Mouse (Mus musculus): ENCODE data around the gene Adgrg5.
A peak's percentile ranks its signal among the peaks of the same experiment; 100 is the strongest.

Adgrg5 gene

DNA sequence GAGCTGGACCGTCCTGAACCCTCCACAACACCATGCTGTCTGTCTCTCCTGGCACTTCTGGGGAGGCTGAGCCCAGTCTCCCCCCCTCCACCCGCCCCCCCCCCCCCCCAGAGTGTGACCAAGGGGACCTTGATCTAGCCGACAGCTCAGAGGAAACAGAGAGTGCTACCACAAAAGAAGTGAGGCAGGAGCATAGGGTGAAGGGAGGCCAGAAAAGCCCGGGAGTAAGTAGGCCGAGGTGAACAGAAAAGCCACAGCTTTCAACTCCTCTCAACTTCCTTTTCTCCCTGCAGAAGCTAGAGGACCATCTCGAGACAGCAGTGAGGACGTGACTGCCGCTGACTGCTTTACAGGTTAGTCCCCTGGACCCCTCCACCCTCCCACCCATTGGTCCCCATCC lies at the start of gene Adgrg5:
TSS of gene Adgrg5 (plus strand) at position 290 of the 400 bp plus-strand sequence.
- DNase-seq (ENCODE audit: low read depth in 1 of 2, low spot score in 2 of 2) = no peak

DNA sequence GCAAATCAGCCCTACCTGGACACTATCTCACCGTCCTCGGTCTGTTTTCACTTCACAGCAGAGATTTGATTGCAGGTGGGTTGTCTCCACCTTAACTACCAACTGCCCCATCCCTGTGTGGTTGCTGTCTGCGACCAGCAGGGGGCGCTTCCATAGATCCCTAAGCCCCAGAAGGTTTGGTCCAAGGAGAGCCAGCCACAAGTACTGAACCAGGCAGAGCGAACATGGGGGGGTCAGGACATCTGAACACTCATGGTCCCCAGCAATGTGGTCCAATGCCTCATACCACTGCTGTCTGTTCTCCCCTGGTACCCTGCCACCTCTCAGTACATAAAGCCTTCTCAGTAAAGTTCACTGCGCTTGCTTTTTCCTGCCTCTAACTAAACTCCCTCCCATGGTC lies 49.1 kb upstream of the Adgrg5 start:
- peak in 1 of 2 experiments; percentile 40 for DNase-seq (ENCODE audit: low read depth in 1 of 2, low spot score in 2 of 2)

DNA sequence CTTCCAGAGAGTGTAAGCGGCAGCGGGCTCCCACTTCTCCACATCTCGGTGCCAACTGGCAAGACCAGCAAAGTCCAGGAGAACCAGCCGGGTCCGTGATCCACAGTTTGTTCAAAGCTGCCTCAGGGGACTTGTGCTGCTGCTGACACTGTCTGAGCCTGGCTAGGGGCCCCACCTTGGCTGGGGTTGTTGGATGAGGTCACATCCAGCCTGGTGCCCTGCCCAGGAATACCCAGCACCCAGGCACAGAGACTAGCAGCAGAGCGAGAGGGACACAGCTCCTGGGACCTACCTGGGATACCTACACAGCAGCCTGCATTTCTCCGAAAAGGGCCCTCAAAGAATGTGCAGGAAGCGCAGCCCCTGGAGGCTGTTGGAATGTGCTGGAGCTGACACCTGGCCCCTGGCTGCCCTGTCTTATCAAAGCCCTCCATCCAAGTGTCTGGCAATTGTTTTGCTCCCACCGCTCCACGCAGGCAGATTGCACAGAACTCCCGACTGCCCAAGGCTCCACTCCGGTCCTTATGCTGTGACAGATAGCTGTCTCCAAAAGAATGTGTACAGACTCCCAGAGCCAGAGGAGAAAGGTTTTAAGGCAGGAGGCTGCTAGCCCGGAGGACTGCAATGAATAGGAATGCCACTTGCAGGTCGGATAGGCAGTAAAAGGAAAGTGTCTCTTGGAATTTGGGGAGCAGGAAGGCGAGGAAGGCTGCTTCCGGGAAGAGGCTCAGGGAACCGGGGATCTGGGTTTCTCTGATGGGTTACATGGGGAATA lies 48.2 kb upstream of the Adgrg5 start:
- DNase-seq (ENCODE audit: low read depth in 1 of 2, low spot score in 2 of 2) = no peak

DNA sequence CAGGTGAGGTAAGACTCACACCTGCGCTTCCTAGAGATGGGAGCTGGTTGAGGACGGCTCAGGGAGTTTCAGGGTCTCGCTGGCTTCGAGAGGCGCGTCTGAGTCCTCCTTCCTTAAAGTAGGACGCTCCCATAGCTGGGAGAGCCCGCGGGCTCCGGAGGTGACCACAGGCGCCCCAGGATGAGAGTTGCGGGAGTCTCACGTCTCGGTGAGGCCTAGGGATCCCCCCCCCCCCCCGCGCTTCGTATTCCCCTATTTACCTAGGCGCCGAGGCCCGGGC lies 47.7 kb upstream of the Adgrg5 start:
- DNase-seq (ENCODE audit: low read depth in 1 of 2, low spot score in 2 of 2) = no peak

DNA sequence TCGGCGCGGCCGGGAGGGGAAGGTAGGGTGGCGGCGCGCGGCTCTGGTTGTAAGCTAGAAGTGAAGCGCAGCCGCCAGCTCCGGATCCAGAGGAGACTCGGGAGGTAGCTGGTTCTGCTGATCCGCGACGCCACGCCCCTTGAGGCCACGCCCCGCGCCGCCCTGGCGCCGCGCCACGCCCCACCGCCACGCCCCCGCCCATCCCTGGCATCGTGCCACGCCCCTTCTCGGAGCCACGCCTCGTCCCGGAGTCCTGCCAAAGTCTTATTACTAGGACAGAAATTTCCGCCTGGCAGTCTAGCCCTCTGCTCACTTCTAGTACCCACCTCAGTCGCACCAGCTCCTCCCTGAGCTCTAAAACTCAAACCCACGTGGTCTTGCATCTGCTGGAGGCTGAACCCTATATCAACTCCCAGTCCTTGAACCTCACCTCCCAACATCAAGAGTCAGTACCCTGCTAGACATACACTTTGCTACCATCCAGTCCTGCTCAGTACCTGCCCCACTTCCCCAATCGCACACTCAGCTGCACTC lies 47.2 kb upstream of the Adgrg5 start, which contains the start of gene Dok4:
TSS of gene Dok4 (minus strand) at position 134 of the 534 bp plus-strand sequence.
- peak; percentile 22 to 37 for DNase-seq (ENCODE audit: low read depth in 1 of 2, low spot score in 2 of 2)

DNA sequence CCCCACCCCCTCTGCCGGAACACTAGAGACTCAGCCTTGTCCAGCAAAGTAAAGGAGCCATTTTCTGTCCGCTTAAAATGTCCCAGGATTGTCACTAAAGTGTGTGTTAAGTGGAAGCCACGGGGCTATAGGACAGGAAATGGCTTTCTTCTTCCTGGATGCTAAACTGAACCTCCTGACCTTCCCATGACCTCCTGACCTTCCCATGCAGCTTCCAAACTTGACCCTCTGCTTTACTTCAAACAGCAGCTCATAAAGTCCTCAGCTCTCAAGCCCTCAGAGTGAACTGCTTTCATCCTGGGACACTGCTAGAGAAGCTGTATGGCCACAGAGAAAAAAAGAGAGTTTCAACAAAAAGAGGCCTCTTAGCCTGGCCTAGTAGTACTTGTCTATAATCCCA lies 46.7 kb upstream of the Adgrg5 start:
- no peak for DNase-seq (ENCODE audit: low read depth in 1 of 2, low spot score in 2 of 2)

DNA sequence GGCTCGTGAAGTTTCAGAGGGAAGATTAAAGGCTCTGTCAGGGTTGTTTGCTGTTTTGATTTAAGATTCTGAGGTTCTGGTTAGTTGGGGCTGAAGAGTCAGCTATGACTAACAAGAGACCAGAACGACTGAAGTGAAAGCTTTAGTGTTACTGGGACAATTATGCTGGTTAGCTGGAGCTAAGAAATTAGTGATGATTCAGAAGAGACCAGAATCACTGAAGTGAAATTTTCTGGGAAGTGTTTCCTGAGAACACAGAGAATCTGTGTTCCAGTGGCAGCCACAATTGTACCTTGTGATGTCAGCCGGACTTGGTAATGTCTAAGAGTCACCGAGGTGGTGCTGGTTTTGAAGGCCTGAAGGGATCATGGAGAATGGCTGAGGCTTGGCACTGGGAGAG lies 42.8 kb upstream of the Adgrg5 start:
- no peak for DNase-seq (ENCODE audit: low read depth in 1 of 2, low spot score in 2 of 2)

DNA sequence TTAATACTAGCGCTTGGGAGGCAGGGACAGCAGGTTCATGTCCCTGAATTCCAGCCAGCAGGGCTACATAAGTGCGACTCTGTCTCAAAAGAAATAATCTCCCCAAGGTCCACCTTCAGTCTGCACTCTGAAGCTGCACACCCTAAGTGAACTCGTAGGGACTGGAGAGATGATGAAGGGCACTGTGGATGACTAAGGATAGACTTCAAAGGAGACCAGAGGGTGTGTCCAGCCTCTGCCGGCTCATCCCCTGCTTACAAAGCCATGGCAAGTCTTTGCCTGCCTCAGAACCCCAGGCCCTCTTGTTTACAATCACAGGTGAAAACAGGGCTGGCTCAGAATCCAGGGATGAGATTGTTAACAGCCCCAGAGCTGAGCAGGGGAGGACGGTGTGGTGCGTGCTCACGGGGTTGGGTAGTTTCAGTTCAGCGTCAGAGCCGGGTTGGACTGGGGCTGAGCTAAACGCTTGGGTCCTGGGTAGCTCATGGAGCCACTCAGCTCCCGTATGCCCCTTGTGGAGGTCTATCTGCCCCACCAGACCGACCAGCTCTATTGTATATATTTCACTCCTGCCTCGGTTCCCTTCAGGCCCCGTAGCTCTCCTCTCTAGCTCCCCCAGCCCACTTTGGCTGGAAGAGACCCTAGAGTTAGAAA lies 35.0 kb upstream of the Adgrg5 start:
- no peak for DNase-seq (ENCODE audit: low read depth in 1 of 2, low spot score in 2 of 2)

DNA sequence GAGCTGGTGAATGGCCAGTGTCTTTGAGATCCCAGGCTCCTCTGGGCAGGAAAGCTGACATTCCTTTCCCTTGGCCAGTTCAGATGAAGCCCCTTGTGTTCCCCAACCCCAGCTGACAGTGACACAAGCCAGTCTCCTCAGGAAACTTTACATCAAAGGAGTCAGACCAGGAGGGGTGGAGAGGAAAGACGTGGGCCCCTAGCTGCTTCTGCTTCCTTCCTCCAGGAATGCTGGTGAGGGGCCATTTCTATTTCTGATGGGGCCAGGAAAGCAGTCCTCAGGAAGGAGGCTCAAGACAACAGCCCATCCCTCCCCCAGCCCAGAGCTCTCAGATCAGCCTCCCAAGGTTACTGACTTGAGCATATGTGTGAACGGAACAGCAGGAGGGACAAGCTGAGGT lies 30.6 kb upstream of the Adgrg5 start:
- DNase-seq (ENCODE audit: low read depth in 1 of 2, low spot score in 2 of 2) = no peak

DNA sequence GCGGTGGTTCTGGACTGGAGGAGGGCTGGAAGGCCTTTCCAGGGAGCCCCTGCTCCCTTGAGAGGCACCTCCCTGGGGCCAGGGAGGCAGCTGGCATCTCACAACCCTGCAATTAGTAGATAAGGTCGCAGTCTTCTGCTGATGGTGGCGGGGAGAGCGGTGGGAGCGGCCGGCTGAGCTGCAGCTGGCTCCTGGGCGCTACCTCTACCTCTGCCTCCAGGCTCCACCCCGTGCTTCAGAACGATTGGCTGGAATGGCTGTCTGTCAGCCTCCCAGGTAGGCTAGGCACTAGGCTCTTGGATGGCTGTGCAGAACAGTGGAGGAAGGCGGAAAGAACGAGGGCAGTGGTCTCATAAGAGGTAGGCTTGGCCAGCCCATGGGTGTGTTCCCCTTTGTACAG lies 24.2 kb upstream of the Adgrg5 start:
- no peak for DNase-seq (ENCODE audit: low read depth in 1 of 2, low spot score in 2 of 2)

DNA sequence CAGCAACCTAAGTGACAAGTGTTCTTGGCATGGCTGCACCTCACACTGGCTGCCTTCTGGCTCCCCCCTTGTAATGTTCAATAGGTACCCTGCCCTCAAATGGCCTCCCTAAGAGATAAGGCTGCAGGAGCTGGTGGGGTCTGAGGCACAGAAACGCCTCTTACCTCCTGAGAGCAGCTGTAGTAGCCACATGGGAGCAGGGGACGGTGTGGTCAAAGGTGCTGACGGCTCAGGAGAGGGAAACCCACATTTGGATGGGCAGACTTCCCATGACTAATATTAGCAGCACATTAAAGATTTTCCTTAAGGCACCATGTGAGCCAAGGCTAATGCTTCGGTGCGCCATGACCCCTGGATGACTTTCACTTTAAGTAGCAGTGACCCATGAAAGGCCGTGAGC lies 22.9 kb upstream of the Adgrg5 start:
- no peak for DNase-seq (ENCODE audit: low read depth in 1 of 2, low spot score in 2 of 2)

DNA sequence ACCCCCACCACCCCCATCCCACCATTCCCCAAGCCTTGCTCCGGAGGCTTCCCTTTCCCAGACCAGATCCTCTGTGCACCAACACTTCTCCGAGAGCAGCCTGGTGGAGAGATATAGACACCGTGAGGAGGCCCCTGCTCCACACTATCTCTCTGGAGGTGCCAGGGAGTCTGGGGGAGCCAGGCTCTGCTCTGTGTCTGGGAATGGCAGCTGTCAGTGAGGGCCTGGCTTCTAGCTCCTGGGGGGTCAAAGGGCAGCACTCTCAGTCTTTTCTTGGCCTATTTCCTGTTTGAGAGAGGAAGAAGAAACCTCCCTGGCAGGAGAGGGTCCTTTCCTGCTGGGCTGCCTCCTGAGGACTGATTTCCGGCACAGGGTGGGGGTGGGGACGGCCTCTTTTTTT lies 22.5 kb upstream of the Adgrg5 start:
- no peak for DNase-seq (ENCODE audit: low read depth in 1 of 2, low spot score in 2 of 2)

DNA sequence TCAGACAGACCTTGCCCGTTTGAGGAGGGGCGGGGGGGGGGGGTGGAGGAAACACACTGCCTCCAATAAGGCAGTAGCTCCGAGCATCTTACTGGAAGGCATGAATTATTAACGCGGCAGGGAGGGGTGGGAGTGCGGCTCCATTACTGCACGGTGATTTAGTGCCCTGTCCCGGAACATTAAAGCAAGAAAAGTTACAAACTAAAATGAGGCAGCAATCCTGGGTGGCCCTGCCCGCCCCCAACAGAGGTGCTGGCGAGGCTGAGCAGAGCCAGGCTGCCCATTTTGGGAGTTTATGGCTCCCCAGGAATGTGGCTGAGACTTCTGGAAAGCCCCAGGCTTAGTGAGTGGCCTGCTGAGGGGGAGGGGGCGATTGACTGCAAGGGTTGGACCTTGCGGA lies 19.8 kb upstream of the Adgrg5 start:
- no peak for DNase-seq (ENCODE audit: low read depth in 1 of 2, low spot score in 2 of 2)

DNA sequence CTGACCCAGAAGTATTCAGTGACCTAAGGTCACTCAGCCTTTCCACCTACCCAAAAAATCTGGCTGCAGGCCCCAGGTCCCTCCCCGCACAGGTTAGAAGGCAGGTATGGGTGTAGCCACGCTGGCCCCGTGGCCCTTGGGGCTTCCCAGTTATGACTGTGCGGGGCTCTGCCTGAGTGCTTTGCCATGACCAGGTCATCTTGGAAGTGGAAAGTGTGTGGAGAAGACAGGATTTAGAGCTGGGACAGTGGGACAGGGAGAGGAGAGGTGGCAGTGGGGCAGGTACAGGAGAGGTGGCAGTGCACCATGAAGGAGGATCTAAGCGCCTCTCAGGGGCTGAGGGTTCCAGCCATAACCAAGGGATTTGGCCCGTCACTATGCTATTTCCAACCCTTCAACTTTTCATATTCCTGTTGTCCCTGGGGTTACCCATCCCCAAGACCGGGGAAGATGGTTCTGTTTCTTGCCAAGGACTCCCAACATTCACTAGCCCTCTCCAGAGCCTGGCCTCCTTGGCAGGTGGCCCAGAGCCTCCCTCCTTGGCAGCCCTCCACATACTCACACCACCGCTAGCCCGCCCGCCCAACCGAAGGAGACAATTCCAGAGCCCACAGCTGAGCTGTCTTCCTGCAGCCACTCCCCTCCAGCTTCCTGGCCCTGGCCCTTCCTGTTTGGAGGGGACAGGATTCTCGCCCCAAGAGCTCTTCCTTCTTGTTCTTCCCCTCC lies 18.9 kb upstream of the Adgrg5 start:
- no peak for DNase-seq (ENCODE audit: low read depth in 1 of 2, low spot score in 2 of 2)

DNA sequence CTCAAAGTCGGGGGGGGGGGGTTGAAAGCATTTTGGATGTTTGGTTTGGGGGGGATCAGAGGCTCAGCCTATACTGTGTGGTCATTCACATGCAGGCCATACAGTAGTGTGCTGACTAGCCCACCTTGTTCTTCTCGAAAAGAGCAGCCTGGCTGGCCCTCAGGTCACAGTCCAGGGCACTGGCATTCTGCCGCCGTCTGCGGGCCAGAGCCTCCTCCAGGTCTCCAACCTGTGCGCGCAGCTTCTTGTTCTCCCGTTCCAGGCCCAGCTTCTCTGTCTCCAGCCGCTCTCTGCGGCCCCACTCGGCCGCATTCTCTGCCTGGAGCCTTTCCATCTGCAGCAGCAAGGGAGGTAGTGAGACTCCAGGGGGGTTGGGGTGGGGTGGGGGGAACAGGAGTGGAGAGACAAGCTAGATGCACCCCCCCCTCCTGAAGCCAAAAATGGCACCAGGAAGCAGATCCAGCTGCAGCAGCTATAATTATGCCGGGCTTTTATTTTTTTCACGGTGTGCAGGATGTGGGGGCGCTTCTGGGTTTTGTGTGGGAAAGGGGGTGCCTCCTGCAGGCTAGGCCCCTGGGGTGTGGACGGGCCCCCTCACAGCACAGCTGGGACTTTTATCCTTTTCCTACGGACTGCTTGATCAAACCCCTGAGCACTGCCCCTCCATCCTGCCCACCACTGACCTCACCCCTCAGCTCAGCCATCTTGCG lies 15.7 kb upstream of the Adgrg5 start:
- DNase-seq (ENCODE audit: low read depth in 1 of 2, low spot score in 2 of 2) = no peak

DNA sequence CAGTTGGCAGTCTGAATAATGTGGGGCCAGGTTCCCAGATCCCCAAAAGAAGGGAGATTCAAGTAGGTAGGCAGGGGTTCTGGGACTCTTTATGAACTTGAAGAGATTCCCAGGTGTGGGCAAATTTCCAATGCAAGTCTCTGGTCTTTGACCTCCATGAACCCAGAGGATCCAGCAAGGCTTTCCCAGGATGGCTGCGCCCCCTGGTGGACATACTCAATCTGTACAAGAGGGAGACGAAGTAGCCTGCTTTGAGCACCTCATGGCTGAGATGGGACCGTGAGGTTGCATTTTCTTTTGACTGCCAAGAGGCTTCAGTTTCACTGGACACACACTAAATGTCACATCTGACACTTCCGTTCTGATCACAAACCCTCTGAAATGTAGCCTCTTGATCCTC lies 14.6 kb upstream of the Adgrg5 start:
- DNase-seq (ENCODE audit: low read depth in 1 of 2, low spot score in 2 of 2) = peak; percentile 40 to 59

DNA sequence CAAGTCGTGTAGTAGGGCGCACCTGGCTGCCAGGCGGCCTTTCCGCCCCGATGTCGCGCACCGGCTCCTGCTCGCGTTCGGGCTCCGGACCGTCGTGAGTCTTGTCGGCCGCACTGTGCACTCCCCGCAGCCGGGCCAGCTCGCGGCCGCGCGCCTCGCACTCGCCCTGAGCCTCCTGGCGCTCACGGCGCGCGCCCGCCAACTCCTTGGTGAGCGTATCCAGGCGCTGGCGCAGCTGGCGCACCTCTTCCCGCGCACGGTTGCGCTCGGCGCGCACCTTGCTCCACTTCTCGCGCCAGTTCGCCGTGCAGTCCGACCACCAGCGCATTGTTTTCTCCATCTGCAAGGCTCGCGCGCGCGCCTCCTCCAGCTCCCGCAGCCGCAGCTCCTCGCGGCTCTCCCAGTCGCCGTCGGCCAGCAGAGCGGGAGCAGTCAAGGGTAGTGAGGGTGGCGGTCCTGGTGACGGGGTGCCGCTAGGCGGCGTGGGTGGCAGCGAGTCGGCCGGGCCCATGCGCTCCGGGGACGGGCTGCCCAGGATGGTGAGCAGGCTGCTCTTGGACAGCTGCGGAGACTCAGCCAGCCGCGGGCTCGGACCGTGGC lies 10.3 kb upstream of the Adgrg5 start:
- no peak for DNase-seq (ENCODE audit: low read depth in 1 of 2, low spot score in 2 of 2)

DNA sequence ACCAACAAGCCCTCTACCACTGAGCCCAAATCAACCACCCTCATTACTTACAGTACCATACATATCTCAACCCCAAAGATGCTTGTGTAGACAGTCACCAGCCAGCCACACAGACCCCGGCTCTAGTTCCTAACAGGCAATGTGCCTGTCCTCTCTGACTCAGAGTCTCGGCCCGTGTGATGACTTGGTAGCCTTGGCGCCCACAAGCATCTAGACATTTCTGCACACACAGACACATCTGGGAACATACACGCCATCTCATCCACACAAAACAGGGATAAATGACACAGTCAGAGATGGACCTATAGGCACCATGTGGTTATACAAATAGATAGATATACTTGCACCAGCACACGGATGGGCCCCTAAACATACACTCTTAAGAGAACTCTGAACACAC lies 9.2 kb upstream of the Adgrg5 start:
- DNase-seq (ENCODE audit: low read depth in 1 of 2, low spot score in 2 of 2) = no peak

DNA sequence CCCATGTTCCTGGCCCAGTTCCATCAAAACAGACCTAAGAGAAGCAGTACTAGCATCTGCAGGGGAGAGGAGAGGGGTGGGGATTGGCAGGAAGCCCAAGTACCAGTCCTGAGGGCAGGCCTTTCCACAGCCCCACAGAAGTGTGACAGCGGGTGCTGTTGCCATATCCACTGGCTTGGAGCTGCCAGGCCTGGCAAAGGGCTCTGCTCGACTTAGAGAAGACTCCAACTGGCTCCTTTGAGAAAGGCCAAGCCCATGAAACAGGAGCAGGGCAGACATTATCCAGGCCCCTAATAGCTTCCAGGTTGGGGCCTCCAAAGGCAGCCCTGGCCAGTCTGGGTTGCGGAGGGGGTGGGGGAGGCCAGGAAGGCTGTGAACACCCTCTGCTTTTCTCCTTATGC lies 8.8 kb upstream of the Adgrg5 start:
- DNase-seq (ENCODE audit: low read depth in 1 of 2, low spot score in 2 of 2) = no peak

DNA sequence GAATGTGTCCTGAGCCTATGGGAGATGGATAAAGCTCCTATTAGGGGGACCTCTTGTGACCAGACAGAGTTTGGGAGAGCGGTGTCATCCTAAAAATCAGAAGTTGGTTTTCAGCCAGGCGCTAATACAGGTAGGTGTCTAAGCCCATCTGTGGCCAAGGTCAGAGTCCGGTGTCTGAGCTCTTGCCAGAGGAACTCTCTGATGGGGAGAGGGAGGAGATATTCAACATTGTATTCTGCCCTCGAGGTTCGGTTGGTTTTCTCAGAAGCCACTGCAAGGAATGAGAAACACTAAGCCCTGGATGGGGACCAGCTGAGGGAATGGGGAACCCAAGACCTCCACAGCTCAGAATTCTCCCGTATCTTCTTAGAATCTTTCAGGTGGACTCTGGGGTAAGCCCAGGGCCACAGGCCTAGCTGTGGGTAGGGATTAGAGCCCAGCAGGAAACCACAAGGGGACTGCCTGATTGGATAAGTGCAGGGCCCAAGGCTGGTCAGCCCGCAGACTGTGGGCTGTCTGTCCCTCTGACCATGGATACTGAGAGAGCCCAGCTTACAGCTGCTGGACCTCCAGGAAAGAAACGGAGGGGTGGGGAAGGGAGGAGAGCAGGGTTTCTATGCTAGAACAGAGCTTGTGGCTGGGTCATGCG lies 7.1 kb upstream of the Adgrg5 start:
- no peak for DNase-seq (ENCODE audit: low read depth in 1 of 2, low spot score in 2 of 2)

DNA sequence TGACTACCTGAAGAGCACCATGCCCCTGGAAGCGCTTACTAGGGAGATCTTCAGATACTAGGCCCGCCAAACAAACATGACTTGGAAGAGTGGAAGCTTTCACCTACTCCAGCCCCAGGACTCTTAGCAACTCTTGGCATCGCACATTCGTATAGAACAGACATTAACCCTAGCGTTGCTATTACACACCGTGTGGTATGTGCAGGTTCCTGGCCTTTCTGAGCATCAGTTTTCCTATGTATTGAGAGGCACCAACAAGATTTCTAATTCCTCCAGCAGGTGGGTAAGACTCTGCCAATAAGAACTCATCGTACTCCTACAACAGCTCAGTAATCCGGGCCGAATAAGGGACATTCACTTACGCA lies 6.6 kb upstream of the Adgrg5 start:
- no peak for DNase-seq (ENCODE audit: low read depth in 1 of 2, low spot score in 2 of 2)

All from monocyte, adult 2 months (primary cell).